Mouse (Mus musculus) limb, embryonic 11.5 days (tissue): ENCODE results near the gene Tmprss2. TPM values are rescaled to one million over a fixed set of nuclear protein-coding genes. Genes with fewer than 3 reads are reported as not detected.

Source experiments
- ATAC-seq: fragments of 200-750 bp; cut with Nextera tagmentation; 2 replicates; pipeline ENCODE4 v1.8.0; 2017; ENCODE audit warnings: low read depth; ENCODE audit not compliant: insufficient number of reproducible peaks, low FRiP score, low TSS enrichment
- DNase-seq: peaks from one replicate; pipeline ENCODE4 v3.0.0-alpha.2; 2015; ENCODE audit warnings: low spot score
- H3K27ac ChIP-seq: fragments of 300-500 bp; sonication (generic); replicated peaks from 2 replicates; pipeline ENCODE4 v1.5.1; 2014; ENCODE audit warnings: low read depth, mild to moderate bottlenecking, low read length
- H3K27me3 ChIP-seq: fragments of 300-500 bp; sonication (generic); 2 replicates; pipeline ENCODE4 v1.6.1; 2014; ENCODE audit warnings: mild to moderate bottlenecking, low read length, mixed read lengths; ENCODE audit not compliant: control insufficient read depth, insufficient read depth
- H3K36me3 ChIP-seq: fragments of 300-500 bp; sonication (generic); 2 replicates; pipeline ENCODE4 v1.6.1; 2014; ENCODE audit warnings: mild to moderate bottlenecking, low read length, moderate library complexity, mixed read lengths; ENCODE audit not compliant: control insufficient read depth, insufficient read depth
- H3K4me1 ChIP-seq: fragments of 300-500 bp; sonication (generic); 2 replicates; pipeline ENCODE4 v1.6.1; 2014; ENCODE audit warnings: low read length, mixed read lengths; ENCODE audit not compliant: control insufficient read depth, insufficient read depth
- H3K4me2 ChIP-seq: fragments of 300-500 bp; sonication (generic); 2 replicates; pipeline ENCODE4 v1.6.1; 2014; ENCODE audit warnings: low read depth, mild to moderate bottlenecking, moderate library complexity; ENCODE audit not compliant: severe bottlenecking
- H3K4me3 ChIP-seq: fragments of 300-500 bp; sonication (generic); 2 replicates; pipeline ENCODE4 v1.5.1; 2014; ENCODE audit warnings: low read depth, low read length
- H3K9ac ChIP-seq: fragments of 300-500 bp; sonication (generic); 2 replicates; pipeline ENCODE4 v1.6.1; 2014; ENCODE audit warnings: mild to moderate bottlenecking, low read length
- H3K9me3 ChIP-seq: fragments of 300-500 bp; sonication (generic); 2 replicates; pipeline ENCODE4 v1.6.1; 2016; ENCODE audit warnings: low read length; ENCODE audit not compliant: control insufficient read depth
- WGBS: fragments of 180-500 bp; shearing (Covaris S2); extraction: QIAGEN DNeasy Blood & Tissue Kit; methylation state at CpG from one replicate; pipeline ENCODE4 v1.1.7; 2014; 5-methylcytosine and 5-hydroxymethylcytosine counted together
- polyA plus RNA-seq: library from polyadenylated mRNA; unstranded; fragments of >200 nt; fragmentation: Nextera tagmentation; extraction: Ambion mirVana; gene quantifications from 2 replicates; pipeline ENCODE4 v1.2.1, GENCODE M21; 2014

Gene Tmprss2
- polyA plus RNA-seq, 1 experiment from 2014 or later: 0.44 TPM

GRCm38 (mm10) chr16:97533126-97533525 is 77.9 kb downstream of the Tmprss2 start:
- WGBS: 85% methylated on average over 1 of the region's 1 CpGs
- Histone ChIP-seq H3K27me3 (no peaks in the 10 kb centered on the region), H3K4me1 (peaks cover 12% of the 10 kb centered on the region), H3K9me3 (no peaks in the 10 kb centered on the region), H3K4me3 (no peak overlapping the region), H3K27ac (no peak overlapping the region), H3K4me2 (no peak overlapping the region), H3K9ac (no peak overlapping the region), H3K36me3 (no peaks in the 10 kb centered on the region)
- DNase-seq: no peak
- no peak for ATAC-seq

DNA sequence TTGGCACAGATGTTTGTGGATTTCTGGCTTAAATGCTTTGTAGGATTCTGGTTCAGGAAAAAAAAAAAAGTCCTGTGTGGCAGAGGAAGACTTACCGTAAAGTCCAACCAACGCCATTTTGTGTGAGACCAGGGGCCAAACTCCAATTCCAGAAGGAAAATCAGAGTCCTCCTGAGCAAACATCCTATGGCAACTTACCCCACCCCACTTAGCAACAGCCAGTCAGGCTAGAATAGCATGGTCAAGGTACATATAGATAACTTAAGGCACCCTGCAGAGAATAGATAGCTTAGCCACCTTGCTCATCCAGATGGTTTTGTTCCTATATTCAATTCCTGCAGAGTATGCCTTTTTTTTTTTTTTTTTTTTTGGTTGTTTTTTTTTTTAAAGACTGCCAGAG is 81.8 kb downstream of the Tmprss2 start:
- no peak for ATAC-seq

GRCm38 (mm10) chr16:97523024-97523423 is 88.0 kb downstream of the Tmprss2 start:
- Histone ChIP-seq H3K27me3 (no peaks in the 10 kb centered on the region), H3K9me3 (no peaks in the 10 kb centered on the region), H3K36me3 (no peaks in the 10 kb centered on the region), H3K27ac (no peak overlapping the region), H3K4me2 (no peak overlapping the region), H3K9ac (no peak overlapping the region), H3K4me3 (no peak overlapping the region), H3K4me1 (no peaks in the 10 kb centered on the region)
- ATAC-seq (no peak), DNase-seq (peak; percentile 80)
- WGBS: 19% methylated on average over 1 of the region's 1 CpGs

More for the DNA sequence above, 81.8 kb downstream of the Tmprss2 start:
- no peak for DNase-seq
- Histone ChIP-seq H3K4me3 (no peak overlapping the region), H3K27me3 (no peaks in the 10 kb centered on the region), H3K9me3 (no peaks in the 10 kb centered on the region), H3K9ac (no peak overlapping the region), H3K36me3 (no peaks in the 10 kb centered on the region), H3K4me1 (no peaks in the 10 kb centered on the region), H3K27ac (no peak overlapping the region), H3K4me2 (no peak overlapping the region)
- WGBS: 93% methylated on average over 2 of the region's 2 CpGs

GRCm38 (mm10) chr16:97521983-97522382 is 89.0 kb downstream of the Tmprss2 start:
- WGBS: 47% methylated on average over 6 of the region's 6 CpGs
- Histone ChIP-seq H3K4me1 (no peaks in the 10 kb centered on the region), H3K4me2 (no peak overlapping the region), H3K36me3 (no peaks in the 10 kb centered on the region), H3K27ac (no peak overlapping the region), H3K9ac (no peak overlapping the region), H3K4me3 (no peak overlapping the region), H3K9me3 (no peaks in the 10 kb centered on the region), H3K27me3 (no peaks in the 10 kb centered on the region)
- ATAC-seq (no peak), DNase-seq (no peak)

- ATAC-seq: no peak
- Histone ChIP-seq H3K36me3 (no peaks in the 10 kb centered on the region), H3K27me3 (no peaks in the 10 kb centered on the region), H3K4me3 (no peak overlapping the region), H3K9ac (no peak overlapping the region), H3K9me3 (no peaks in the 10 kb centered on the region), H3K4me2 (no peak overlapping the region), H3K27ac (no peak overlapping the region), H3K4me1 (no peaks in the 10 kb centered on the region)
- DNase-seq: no peak
- WGBS: 70% methylated on average over 3 of the region's 3 CpGs
Measured at GRCm38 (mm10) chr16:97516341-97516740, 94.7 kb downstream of the Tmprss2 start.

Other genes starting within 250 kb of the Tmprss2 start
- 0.11 TPM in 1 of 2 replicates, not detected in the other for gene Mx1, start 148.3 kb downstream of the Tmprss2 start, polyA plus RNA-seq
- not detected in 2 replicates for gene Fam3b, start 96.4 kb downstream of the Tmprss2 start, polyA plus RNA-seq
- gene Ripk4, start 152.6 kb upstream of the Tmprss2 start, polyA plus RNA-seq: 3.8 and 4.0 TPM in 2 replicates
- 13.2 and 14.2 TPM in 2 replicates for gene Prdm15, start 240.7 kb upstream of the Tmprss2 start, polyA plus RNA-seq